Comparison of ENCODE assay signal across 11 mouse cellular contexts in the genomic region with DNA sequence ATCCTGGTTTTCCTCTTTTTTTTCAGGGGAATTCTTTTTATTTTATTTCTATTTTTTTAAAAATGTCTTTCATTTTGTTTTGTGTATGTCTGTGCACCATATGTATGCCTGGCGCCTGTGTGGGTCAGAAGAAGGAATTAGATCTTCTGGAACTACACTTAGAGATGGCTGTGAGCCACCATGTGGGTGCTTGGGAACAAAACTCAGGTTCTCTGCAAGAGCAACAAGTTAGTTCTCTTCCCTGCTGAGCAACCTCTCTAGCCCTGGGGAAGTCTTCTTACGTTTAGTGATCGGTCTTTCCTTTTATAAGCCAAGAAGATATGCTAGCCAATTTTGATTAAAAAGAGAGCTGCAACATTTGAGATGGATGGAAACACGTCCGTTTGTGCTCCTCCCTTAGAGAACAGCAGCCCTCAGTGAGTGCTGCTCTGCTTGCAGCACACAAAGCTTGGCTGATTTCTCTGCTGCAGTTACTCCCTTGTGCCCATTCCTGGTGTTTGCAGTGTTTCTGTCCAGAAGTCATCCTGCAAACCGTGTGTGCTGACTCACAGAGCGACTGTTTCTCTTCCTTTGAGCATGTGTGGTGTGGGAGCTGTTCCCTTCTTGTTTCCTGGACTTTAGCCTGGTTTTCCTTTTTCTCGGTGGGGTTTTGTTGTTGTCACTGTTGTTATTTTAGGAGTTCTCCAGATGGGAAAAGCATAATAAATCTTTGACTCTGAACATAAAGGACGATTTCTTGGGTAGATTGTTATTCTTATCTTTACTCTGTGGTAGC.
A peak's percentile ranks its signal among the peaks of the same experiment; 100 is the strongest.
DNase-seq lines count a peak whose midpoint lies in the region; ATAC-seq lines count a peak whose summit lies in the region.
"Had no signal": no experiment of that assay in that cellular context is flagged by ENCODE, and none has a peak within 500 bp of the region (broad histone marks: within the 10 kb centered on the region; RNA-seq: fewer than 3 reads in every experiment).

No protein-coding gene starts in this region.

- ATAC-seq in kidney, embryonic 14.5 days (ENCODE audit: low FRiP score, low TSS enrichment), result no peak; the same call in 1 of the 2 replicates
- no peak for ATAC-seq in heart, embryonic 15.5 days (replicated peaks; ENCODE audit: insufficient number of reproducible peaks, insufficient read depth, low FRiP score, low read depth)
- ATAC-seq: midbrain, embryonic 15.5 days had no signal

- H3K36me3 ChIP-seq in kidney, embryonic 14.5 days (ENCODE audit: control insufficient read depth, insufficient read depth, low read length), result peaks cover 6% of the 10 kb centered on the region; the same call in 1 of the 2 replicates
- H3K36me3 ChIP-seq in heart, embryonic 15.5 days, result peaks cover 23% of the 10 kb centered on the region; the same call in 1 of the 2 replicates

- no peak for DNase-seq in kidney, postnatal 10 days
- DNase-seq in left cerebral cortex, postnatal 36 days (ENCODE audit: low spot score in 2 of 2), result peak; percentile 48 to 55
- DNase-seq in thymus, postnatal 0 days (ENCODE audit: low spot score), result no peak
- no peak for DNase-seq in retina, postnatal 1 day
- DNase-seq in spleen, postnatal 10 days (ENCODE audit: low spot score in 2 of 2), result no peak
- DNase-seq: adrenal gland, postnatal 25 days had no signal

- H3K4me1 ChIP-seq in kidney, embryonic 14.5 days (ENCODE audit: control insufficient read depth, insufficient read depth, low read length), result peaks cover 8% of the 10 kb centered on the region
- peaks cover 3% of the 10 kb centered on the region; the same call in 1 of the 2 replicates for H3K4me1 ChIP-seq in brown adipose tissue, adult 24 weeks (ENCODE audit: control insufficient read depth, insufficient read depth, insufficient read length, low read length)
- peaks cover 12% of the 10 kb centered on the region for H3K4me1 ChIP-seq in heart, embryonic 15.5 days (replicated peaks)
- H3K4me1 ChIP-seq: hindbrain, embryonic 12.5 days; midbrain, embryonic 15.5 days had no signal

- no peak overlapping the region for H3K4me3 ChIP-seq in kidney, embryonic 14.5 days (ENCODE audit: low read length)
- no peak overlapping the region for H3K4me3 ChIP-seq in brown adipose tissue, adult 24 weeks (ENCODE audit: insufficient read depth, low read depth, low read length)
- H3K4me3 ChIP-seq in heart, embryonic 15.5 days, result no peak overlapping the region
- H3K4me3 ChIP-seq: hindbrain, embryonic 12.5 days; midbrain, embryonic 15.5 days had no signal

- H3K27me3 ChIP-seq in kidney, embryonic 14.5 days (ENCODE audit: control insufficient read depth, insufficient read depth, low read length), result no peaks in the 10 kb centered on the region
- H3K27me3 ChIP-seq in heart, embryonic 15.5 days, result no peaks in the 10 kb centered on the region
- H3K27me3 ChIP-seq: hindbrain, embryonic 12.5 days; midbrain, embryonic 15.5 days had no signal

- WGBS in kidney, embryonic 14.5 days, result 48% methylated on average over 9 of the region's 9 CpGs
- 51% methylated on average over 9 of the region's 9 CpGs for WGBS in heart, embryonic 15.5 days

- H3K9me3 ChIP-seq in kidney, embryonic 14.5 days (ENCODE audit: control insufficient read depth, low read length), result no peaks in the 10 kb centered on the region
- H3K9me3 ChIP-seq in heart, embryonic 15.5 days (replicated peaks), result no peaks in the 10 kb centered on the region
- H3K9me3 ChIP-seq: hindbrain, embryonic 12.5 days; midbrain, embryonic 15.5 days had no signal

- peak overlapping the region; percentile 2; the same call in 1 of the 2 replicates for H3K27ac ChIP-seq in kidney, embryonic 14.5 days (ENCODE audit: low read depth, low read length)
- peak overlapping the region; percentile 33; the same call in 1 of the 2 replicates for H3K27ac ChIP-seq in brown adipose tissue, adult 24 weeks (replicated peaks; ENCODE audit: low read depth, low read length)
- H3K27ac ChIP-seq in heart, embryonic 15.5 days, result peak overlapping the region; percentile 19
- H3K27ac ChIP-seq: hindbrain, embryonic 12.5 days; midbrain, embryonic 15.5 days had no signal

- H3K4me2 ChIP-seq in kidney, embryonic 14.5 days (replicated peaks; ENCODE audit: low read depth, low read length), result no peak overlapping the region
- no peak overlapping the region for H3K4me2 ChIP-seq in heart, embryonic 15.5 days
- H3K4me2 ChIP-seq: hindbrain, embryonic 12.5 days; midbrain, embryonic 15.5 days had no signal

- intact Hi-C loops in left cerebral cortex, postnatal 36 days (cut with DNase I), result loop anchor here (5.0 kb wide), 1 partner anchor 87 kb away; a partner anchor contains a TSS

- H3K9ac ChIP-seq in kidney, embryonic 14.5 days (ENCODE audit: low read depth, low read length), result no peak overlapping the region
- no peak overlapping the region for H3K9ac ChIP-seq in heart, embryonic 15.5 days
- H3K9ac ChIP-seq: hindbrain, embryonic 12.5 days; midbrain, embryonic 15.5 days had no signal

Comparison
In these comparisons a context has a peak if more than half of its experiments do, and no peak if none do; other contexts are left out.
1. DNase-seq: peak in left cerebral cortex, postnatal 36 days (2 of 2); none in kidney, postnatal 10 days (single experiment), thymus, postnatal 0 days (single experiment), retina, postnatal 1 day (single experiment) and spleen, postnatal 10 days (0 of 2).
2. Peak in every context shown above with its lines, with median percentiles within 50 percentile points of each other: H3K27ac ChIP-seq.